Mouse (Mus musculus) brain, embryonic 14.5 days (tissue): ENCODE results near the gene Trim69.

Source experiments
- CTCF ChIP-seq: fragments of 200-500 bp; IDR thresholded peaks from 2 replicates; pipeline ENCODE4 v1.5.1; 2012; ENCODE audit warnings: inconsistent platforms, mild to moderate bottlenecking, moderate library complexity, borderline replicate concordance; ENCODE audit not compliant: insufficient read depth, insufficient read length; ENCODE audit errors: extremely low read depth
- POLR2A ChIP-seq: fragments of 200-500 bp; IDR thresholded peaks from 2 replicates; pipeline ENCODE4 v1.6.1; 2012; ENCODE audit warnings: mild to moderate bottlenecking, inconsistent platforms, borderline replicate concordance; ENCODE audit not compliant: poor library complexity, insufficient read depth, insufficient read length, severe bottlenecking; ENCODE audit errors: extremely low read depth

GRCm38 (mm10) chr2:122159667-122160066, 833 bp upstream of the Trim69 start:
- no peak for TF ChIP-seq CTCF
- TF ChIP-seq POLR2A: no peak
